ENCODE assay signal across 14 mouse cellular contexts in genomic region chr15:25763106-25763505, GRCm38 (mm10).
DNase-seq lines count a peak whose midpoint lies in the region; ATAC-seq and TF ChIP-seq lines count a peak whose summit lies in the region.
"Had no signal": no experiment of that assay in that cellular context is flagged by ENCODE, and none has a peak within 500 bp of the region (broad histone marks: within the 10 kb centered on the region; RNA-seq: fewer than 3 reads in every experiment).

No protein-coding gene starts in this region.

- H3K4me2 ChIP-seq in neural tube, embryonic 11.5 days (ENCODE audit: low read depth): peak overlapping the region; percentile 5
- H3K4me2 ChIP-seq in forebrain, postnatal 0 days (ENCODE audit: low read depth): peak overlapping the region; percentile 9
- H3K4me2 ChIP-seq in midbrain, embryonic 13.5 days (replicated peaks): peak overlapping the region; percentile 49

- 49% methylated on average over 7 of the region's 7 CpGs for WGBS in neural tube, embryonic 11.5 days
- WGBS in forebrain, postnatal 0 days: 15% methylated on average over 7 of the region's 7 CpGs
- WGBS in midbrain, embryonic 13.5 days: 11% methylated on average over 7 of the region's 7 CpGs

- peak overlapping the region; percentile 47 for H3K9ac ChIP-seq in neural tube, embryonic 11.5 days (ENCODE audit: low read length)
- no peak overlapping the region for H3K9ac ChIP-seq in forebrain, postnatal 0 days
- H3K9ac ChIP-seq in midbrain, embryonic 13.5 days (replicated peaks): peak overlapping the region; percentile 30; the same call in 1 of the 2 replicates

- no peaks in the 10 kb centered on the region for H3K9me3 ChIP-seq in neural tube, embryonic 11.5 days (ENCODE audit: control insufficient read depth, low read length)
- no peaks in the 10 kb centered on the region for H3K9me3 ChIP-seq in forebrain, postnatal 0 days (ENCODE audit: low read length)
- no peaks in the 10 kb centered on the region for H3K9me3 ChIP-seq in midbrain, embryonic 13.5 days

- H3K36me3 ChIP-seq in neural tube, embryonic 11.5 days (ENCODE audit: control insufficient read depth, insufficient read depth, low read length): no peaks in the 10 kb centered on the region
- no peaks in the 10 kb centered on the region for H3K36me3 ChIP-seq in forebrain, postnatal 0 days (ENCODE audit: insufficient read depth)
- no peaks in the 10 kb centered on the region for H3K36me3 ChIP-seq in midbrain, embryonic 13.5 days

- H3K27ac ChIP-seq in neural tube, embryonic 11.5 days (ENCODE audit: low read depth, low read length): peak overlapping the region; percentile 78
- peak overlapping the region; percentile 55 for H3K27ac ChIP-seq in forebrain, postnatal 0 days (ENCODE audit: low read depth, low read length)
- peak overlapping the region; percentile 93 for H3K27ac ChIP-seq in midbrain, embryonic 13.5 days

- DNase-seq in neural tube, embryonic 11.5 days (ENCODE audit: low spot score): no peak
- no peak for DNase-seq in neural tube, embryonic 10.5 days (ENCODE audit: extremely low spot score, low spot score)
- no peak for DNase-seq in forebrain, postnatal 0 days
- DNase-seq in B cell, adult 2 months: no peak
- DNase-seq in urinary bladder, postnatal 36 days (ENCODE audit: low spot score in 2 of 2): no peak
- no peak for DNase-seq in layer of hippocampus, postnatal 36 days
- no peak for DNase-seq in MN1 (ENCODE audit: low spot score)
- DNase-seq: adrenal gland, postnatal 36 days; cerebellum, adult 2 months; heart, adult 18-20 months; heart, postnatal 4 days; kidney, postnatal 36 days; thymus, adult 2 months had no signal

- ATAC-seq in neural tube, embryonic 11.5 days (ENCODE audit: insufficient read depth, low FRiP score, low TSS enrichment): no peak
- ATAC-seq in forebrain, postnatal 0 days: no peak
- no peak for ATAC-seq in midbrain, embryonic 13.5 days

- peaks cover 70% of the 10 kb centered on the region for H3K4me1 ChIP-seq in neural tube, embryonic 11.5 days (ENCODE audit: control insufficient read depth, insufficient read depth, low read length)
- peaks cover 38% of the 10 kb centered on the region for H3K4me1 ChIP-seq in forebrain, postnatal 0 days (ENCODE audit: insufficient read depth)
- H3K4me1 ChIP-seq in midbrain, embryonic 13.5 days (replicated peaks): peaks cover 92% of the 10 kb centered on the region

- H3K4me3 ChIP-seq in neural tube, embryonic 11.5 days (ENCODE audit: low read depth, low read length): no peak overlapping the region
- H3K4me3 ChIP-seq in forebrain, postnatal 0 days (ENCODE audit: low read depth, low read length): no peak overlapping the region
- H3K4me3 ChIP-seq in midbrain, embryonic 13.5 days (replicated peaks): 0 out of 2 replicates have a peak overlapping the region, but pooled peaks have one; percentile 11

- TF ChIP-seq CTCF in forebrain, postnatal 0 days (IDR thresholded peaks at IDR 0.05; ENCODE audit: low read depth): no peak

- no peaks in the 10 kb centered on the region for H3K27me3 ChIP-seq in neural tube, embryonic 11.5 days (ENCODE audit: control insufficient read depth, insufficient read depth, low read length)
- no peaks in the 10 kb centered on the region for H3K27me3 ChIP-seq in forebrain, postnatal 0 days (ENCODE audit: insufficient read depth, low read length)
- no peaks in the 10 kb centered on the region for H3K27me3 ChIP-seq in midbrain, embryonic 13.5 days
